Mouse (Mus musculus): ENCODE data around the gene Clk2. TPM values are rescaled to one million over a fixed set of nuclear protein-coding genes. Genes with fewer than 3 reads are reported as not detected.
A peak's percentile ranks its signal among the peaks of the same experiment; 100 is the strongest.

Gene Clk2
- polyA plus RNA-seq, 1 experiment from 2014 or later, result 32.0 TPM

DNA sequence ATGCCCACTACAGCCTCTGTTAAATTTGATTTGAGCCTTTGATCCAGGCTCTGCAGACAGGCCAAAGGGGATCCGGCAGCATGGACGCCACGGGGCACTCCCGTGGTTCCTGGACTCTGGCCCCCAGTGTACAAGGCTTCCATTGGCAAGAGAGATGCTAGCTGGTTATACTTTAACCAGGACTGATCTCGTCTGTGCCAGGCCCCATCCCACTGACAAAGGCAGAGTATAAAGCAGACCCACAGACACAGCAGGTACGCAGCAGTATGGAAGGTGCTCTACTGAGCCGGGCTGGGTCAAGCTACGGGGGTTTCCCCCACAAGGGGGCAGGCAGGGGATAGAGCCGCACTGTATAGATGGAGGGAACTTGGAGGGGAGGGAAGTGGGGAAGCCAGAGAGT, 28.2 kb upstream of the Clk2 start:
- Histone ChIP-seq H3K27ac (no peak overlapping the region), H3K4me2 (0 out of 2 replicates have a peak overlapping the region, but pooled peaks have one; percentile 16), H3K4me3 (replicated peaks) (no peak overlapping the region), H3K36me3 (no peaks in the 10 kb centered on the region), H3K9ac (no peak overlapping the region), H3K27me3 (peaks cover 5% of the 10 kb centered on the region; the same call in 1 of the 2 replicates), H3K4me1 (peaks cover 14% of the 10 kb centered on the region), H3K9me3 (replicated peaks) (no peaks in the 10 kb centered on the region)
- 31% methylated on average over 9 of the region's 9 CpGs for WGBS
- peak; percentile 78 for ATAC-seq (replicated peaks; ENCODE audit: low FRiP score)

GRCm38 (mm10) chr3:89144821-89145220, 19.8 kb upstream of the Clk2 start:
- Histone ChIP-seq H3K4me2 (no peak overlapping the region), H3K36me3 (no peaks in the 10 kb centered on the region), H3K4me3 (replicated peaks) (no peak overlapping the region), H3K9me3 (replicated peaks) (no peaks in the 10 kb centered on the region), H3K4me1 (peaks cover 11% of the 10 kb centered on the region), H3K27ac (no peak overlapping the region), H3K27me3 (peaks cover 30% of the 10 kb centered on the region), H3K9ac (no peak overlapping the region)
- WGBS, result 68% methylated on average over 10 of the region's 10 CpGs
- no peak for ATAC-seq (replicated peaks; ENCODE audit: low FRiP score)

- H3K36me3 ChIP-seq, result no peaks in the 10 kb centered on the region
- no peaks in the 10 kb centered on the region for H3K9me3 ChIP-seq (replicated peaks)
- no peak overlapping the region for H3K4me3 ChIP-seq (replicated peaks)
- peaks cover 37% of the 10 kb centered on the region for H3K27me3 ChIP-seq
- ATAC-seq (replicated peaks; ENCODE audit: low FRiP score), result no peak
- no peak overlapping the region for H3K27ac ChIP-seq
- no peak overlapping the region for H3K4me2 ChIP-seq
- WGBS, result 38% methylated on average over 8 of the region's 8 CpGs
- peaks cover 11% of the 10 kb centered on the region for H3K4me1 ChIP-seq
- no peak overlapping the region for H3K9ac ChIP-seq
Measured at GRCm38 (mm10) chr3:89145566-89145965, 19.0 kb upstream of the Clk2 start.

DNA sequence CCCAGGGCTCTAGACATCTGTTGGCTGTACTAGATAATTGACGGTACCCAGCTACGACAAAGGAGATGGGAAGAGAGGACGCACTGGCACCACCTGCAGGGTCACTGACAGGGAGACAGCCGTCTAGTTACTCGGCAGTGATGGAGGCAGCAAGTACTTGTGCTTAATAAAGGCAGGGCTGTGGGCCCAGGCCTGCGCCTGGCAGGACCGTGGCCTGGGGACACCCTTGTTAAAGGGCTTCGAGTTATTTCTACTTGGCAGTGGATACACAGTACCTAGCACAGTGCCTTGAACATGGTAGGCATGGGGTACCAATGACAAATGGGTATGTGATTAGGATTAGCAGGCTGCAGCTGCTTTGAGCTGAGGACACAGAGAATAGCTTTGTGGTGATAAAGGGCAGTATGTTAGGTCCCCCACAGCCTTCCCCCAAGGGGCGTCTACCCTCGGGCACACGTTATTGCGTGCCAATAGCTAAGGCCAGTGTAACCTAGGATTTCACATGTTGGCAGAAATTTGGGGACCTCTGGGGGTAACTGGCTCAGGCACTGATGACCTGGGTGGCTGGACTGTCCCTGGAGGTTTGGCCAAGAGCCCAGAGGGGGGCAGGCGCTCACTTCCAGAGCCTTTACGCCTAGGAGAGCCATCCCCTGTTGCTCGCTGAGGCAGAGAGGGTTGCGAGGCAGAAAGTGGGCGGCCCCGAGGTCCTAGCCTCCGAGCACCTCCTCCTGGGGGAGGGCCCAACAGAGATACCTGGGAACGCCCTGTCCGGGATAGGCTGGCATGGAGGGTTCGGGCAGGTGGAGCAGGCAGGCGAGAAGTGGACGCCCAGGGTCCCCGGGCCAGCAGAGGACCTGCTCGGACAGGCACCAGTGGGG, 17.3 kb upstream of the Clk2 start:
- H3K4me1 ChIP-seq, result peaks cover 11% of the 10 kb centered on the region
- H3K9me3 ChIP-seq (replicated peaks), result no peaks in the 10 kb centered on the region
- H3K27me3 ChIP-seq, result peaks cover 44% of the 10 kb centered on the region
- no peaks in the 10 kb centered on the region for H3K36me3 ChIP-seq
- no peak overlapping the region for H3K27ac ChIP-seq
- H3K9ac ChIP-seq, result peak overlapping the region; percentile 29; the same call in 1 of the 2 replicates
- H3K4me2 ChIP-seq, result peak overlapping the region; percentile 82
- WGBS, result 23% methylated on average over 26 of the region's 26 CpGs
- H3K4me3 ChIP-seq (replicated peaks), result peak overlapping the region; percentile 41
- ATAC-seq (replicated peaks; ENCODE audit: low FRiP score), result peak; percentile 90

GRCm38 (mm10) chr3:89147979-89148311, 16.6 kb upstream of the Clk2 start:
- peak overlapping the region; percentile 41 for H3K4me3 ChIP-seq (replicated peaks)
- peaks cover 50% of the 10 kb centered on the region for H3K27me3 ChIP-seq
- ATAC-seq (replicated peaks; ENCODE audit: low FRiP score), result peak; percentile 37; the same call in 1 of the 2 replicates
- no peaks in the 10 kb centered on the region for H3K9me3 ChIP-seq (replicated peaks)
- 6% methylated on average over 15 of the region's 15 CpGs for WGBS
- no peaks in the 10 kb centered on the region for H3K36me3 ChIP-seq
- peak overlapping the region; percentile 82 for H3K4me2 ChIP-seq
- H3K9ac ChIP-seq, result peak overlapping the region; percentile 29; the same call in 1 of the 2 replicates
- H3K4me1 ChIP-seq, result peaks cover 11% of the 10 kb centered on the region
- H3K27ac ChIP-seq, result no peak overlapping the region

DNA sequence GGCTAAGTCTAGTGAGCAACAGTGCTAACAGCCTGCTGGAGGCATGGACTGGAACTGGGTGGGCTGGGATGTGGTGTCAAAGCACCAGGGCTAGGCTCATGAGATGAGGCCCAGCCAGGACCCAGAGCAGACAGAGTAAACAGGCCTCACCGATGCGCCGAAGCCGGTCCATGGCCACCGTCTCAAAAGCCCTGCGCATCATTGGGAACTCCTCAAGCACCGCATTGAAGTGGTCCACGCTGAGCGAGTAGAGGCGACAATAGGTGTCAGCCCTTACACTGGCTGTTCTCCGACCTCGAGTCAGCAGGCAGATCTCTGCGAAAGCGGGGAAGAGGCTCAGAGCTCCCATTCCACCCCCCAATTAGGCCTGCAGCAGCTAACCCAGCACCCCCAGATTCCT, 16.0 kb upstream of the Clk2 start:
- 73% methylated on average over 14 of the region's 14 CpGs for WGBS
- peaks cover 11% of the 10 kb centered on the region for H3K4me1 ChIP-seq
- peak overlapping the region; percentile 82 for H3K4me2 ChIP-seq

GRCm38 (mm10) chr3:89152084-89152835, 12.3 kb upstream of the Clk2 start:
- Histone ChIP-seq H3K4me1 (peaks cover 9% of the 10 kb centered on the region), H3K36me3 (no peaks in the 10 kb centered on the region), H3K4me3 (replicated peaks) (no peak overlapping the region), H3K4me2 (no peak overlapping the region), H3K27ac (no peak overlapping the region), H3K9ac (no peak overlapping the region), H3K27me3 (peaks cover 46% of the 10 kb centered on the region), H3K9me3 (replicated peaks) (no peaks in the 10 kb centered on the region)
- ATAC-seq (replicated peaks; ENCODE audit: low FRiP score), result no peak
- WGBS, result 51% methylated on average over 17 of the region's 17 CpGs

More for the DNA sequence above, 16.0 kb upstream of the Clk2 start:
- Histone ChIP-seq H3K9ac (no peak overlapping the region), H3K4me3 (replicated peaks) (no peak overlapping the region), H3K9me3 (replicated peaks) (no peaks in the 10 kb centered on the region), H3K27me3 (peaks cover 50% of the 10 kb centered on the region), H3K27ac (no peak overlapping the region), H3K36me3 (no peaks in the 10 kb centered on the region)
- no peak for ATAC-seq (replicated peaks; ENCODE audit: low FRiP score)

- peaks cover 28% of the 10 kb centered on the region for H3K27me3 ChIP-seq
- ATAC-seq (replicated peaks; ENCODE audit: low FRiP score), result no peak
- no peaks in the 10 kb centered on the region for H3K36me3 ChIP-seq
- no peak overlapping the region for H3K4me2 ChIP-seq
- no peak overlapping the region for H3K9ac ChIP-seq
- 88% methylated on average over 8 of the region's 8 CpGs for WGBS
- H3K4me1 ChIP-seq, result peaks cover 16% of the 10 kb centered on the region
- no peak overlapping the region for H3K4me3 ChIP-seq (replicated peaks)
- no peaks in the 10 kb centered on the region for H3K9me3 ChIP-seq (replicated peaks)
- no peak overlapping the region for H3K27ac ChIP-seq
Measured at GRCm38 (mm10) chr3:89156951-89157350, 7.6 kb upstream of the Clk2 start.

GRCm38 (mm10) chr3:89158651-89159050, 5.9 kb upstream of the Clk2 start:
- no peak overlapping the region for H3K9ac ChIP-seq
- WGBS, result 20% methylated on average over 7 of the region's 7 CpGs
- H3K4me2 ChIP-seq, result no peak overlapping the region
- peaks cover 18% of the 10 kb centered on the region for H3K27me3 ChIP-seq
- H3K4me3 ChIP-seq (replicated peaks), result no peak overlapping the region
- no peaks in the 10 kb centered on the region for H3K9me3 ChIP-seq (replicated peaks)
- H3K27ac ChIP-seq, result no peak overlapping the region
- H3K4me1 ChIP-seq, result peaks cover 17% of the 10 kb centered on the region
- H3K36me3 ChIP-seq, result no peaks in the 10 kb centered on the region
- no peak for ATAC-seq (replicated peaks; ENCODE audit: low FRiP score)

GRCm38 (mm10) chr3:89159211-89159610, 5.4 kb upstream of the Clk2 start:
- no peak overlapping the region for H3K9ac ChIP-seq
- 2% methylated on average over 13 of the region's 13 CpGs for WGBS
- no peak for ATAC-seq (replicated peaks; ENCODE audit: low FRiP score)

DNA sequence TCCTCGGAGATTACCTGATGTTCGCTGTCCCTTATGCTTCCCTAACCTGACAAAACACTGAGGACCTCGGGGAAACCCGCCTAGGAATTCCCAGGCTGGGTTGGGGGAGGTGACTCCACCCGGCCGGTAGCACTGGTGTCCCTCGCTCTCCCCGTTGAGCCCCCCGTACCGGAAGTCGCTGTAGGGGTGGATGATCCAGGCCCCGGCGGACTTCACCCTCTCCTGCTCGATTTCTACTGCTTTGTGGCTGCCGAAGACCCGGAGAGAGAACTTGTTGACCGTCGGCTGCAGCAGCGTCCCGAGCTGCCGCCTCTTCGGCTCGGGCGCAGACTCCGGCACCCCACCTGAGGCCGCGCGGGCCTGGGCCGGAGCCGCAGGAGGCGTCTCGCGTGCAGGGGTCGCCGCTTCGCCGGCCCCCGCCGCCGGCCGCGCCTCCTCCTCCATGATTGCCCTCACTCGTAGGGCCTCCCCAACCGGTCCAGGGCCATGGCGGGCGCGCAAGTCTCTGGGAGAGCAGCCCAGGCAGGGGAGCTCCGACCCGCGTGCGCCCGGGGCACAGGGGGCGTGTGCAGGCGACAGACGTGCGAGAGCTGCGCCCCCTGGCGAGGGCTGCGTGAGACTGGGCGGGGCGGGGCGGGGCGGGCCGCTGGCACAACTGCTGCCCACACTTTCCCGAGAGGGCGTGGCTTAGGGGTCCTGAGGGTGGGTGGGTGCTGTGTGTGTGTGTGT, 4.8 kb upstream of the Clk2 start, which contains the start of gene Hcn3:
Hcn3 (minus strand) TSS at position 581 of the 729 bp plus-strand sequence.
- H3K9me3 ChIP-seq (replicated peaks), result no peaks in the 10 kb centered on the region
- WGBS, result under 1% methylated on average over 66 of the region's 66 CpGs
- H3K4me3 ChIP-seq (replicated peaks), result peak within 1 kb of the TSS; percentile 63
- H3K27ac ChIP-seq, result no peak within 1 kb of the TSS
- H3K27me3 ChIP-seq, result peaks cover 17% of the 10 kb centered on the region
- H3K36me3 ChIP-seq, result no peaks in the 10 kb centered on the region
- H3K4me1 ChIP-seq, result peaks cover 25% of the 10 kb centered on the region
- peak within 1 kb of the TSS; percentile 100 for H3K4me2 ChIP-seq
- ATAC-seq (replicated peaks; ENCODE audit: low FRiP score), result peak; percentile 63
- H3K9ac ChIP-seq, result peak within 1 kb of the TSS; percentile 46

More at GRCm38 (mm10) chr3:89159211-89159610, 5.4 kb upstream of the Clk2 start:
- Histone ChIP-seq H3K27me3 (peaks cover 18% of the 10 kb centered on the region), H3K4me3 (replicated peaks) (peak overlapping the region; percentile 63), H3K9me3 (replicated peaks) (no peaks in the 10 kb centered on the region), H3K36me3 (no peaks in the 10 kb centered on the region), H3K27ac (no peak overlapping the region), H3K4me2 (peak overlapping the region; percentile 100), H3K4me1 (peaks cover 23% of the 10 kb centered on the region)
